Mouse (Mus musculus): ENCODE measurements around the gene Rptor. TPM values are rescaled to one million over a fixed set of nuclear protein-coding genes. Genes with fewer than 3 reads are reported as not detected.

Gene Rptor
- polyA plus RNA-seq, 1 experiment from 2014 or later, result 11.3 TPM

- H3K27ac ChIP-seq (ENCODE audit: low read length), result peak overlapping the region; percentile 34; the same call in 1 of the 2 replicates
- 0 out of 2 replicates have a peak, but pooled peaks have one; percentile 49 for ATAC-seq
These were observed 83.4 kb downstream of the Rptor start for GRCm38 (mm10) chr11:119685910-119686659.

GRCm38 (mm10) chr11:119687316-119687715 lies 84.6 kb downstream of the Rptor start:
- 84% methylated on average over 3 of the region's 3 CpGs for WGBS
- Histone ChIP-seq H3K4me3 (replicated peaks; ENCODE audit: low read length) (no peak overlapping the region), H3K27me3 (replicated peaks; ENCODE audit: control insufficient read depth, insufficient read depth, low read length) (no peaks in the 10 kb centered on the region), H3K9ac (replicated peaks; ENCODE audit: low read depth, low read length) (no peak overlapping the region), H3K9me3 (ENCODE audit: control insufficient read depth, low read length) (no peaks in the 10 kb centered on the region), H3K4me2 (ENCODE audit: low read length) (no peak overlapping the region), H3K36me3 (ENCODE audit: control insufficient read depth, insufficient read depth) (no peaks in the 10 kb centered on the region), H3K4me1 (replicated peaks; ENCODE audit: control insufficient read depth, insufficient read depth, low read length) (peaks cover 16% of the 10 kb centered on the region), H3K27ac (ENCODE audit: low read length) (no peak overlapping the region)
- ATAC-seq, result no peak

More at GRCm38 (mm10) chr11:119685910-119686659, 83.4 kb downstream of the Rptor start:
- no peak overlapping the region for H3K4me3 ChIP-seq (replicated peaks; ENCODE audit: low read length)
- no peaks in the 10 kb centered on the region for H3K27me3 ChIP-seq (replicated peaks; ENCODE audit: control insufficient read depth, insufficient read depth, low read length)
- H3K9me3 ChIP-seq (ENCODE audit: control insufficient read depth, low read length), result no peaks in the 10 kb centered on the region
- 48% methylated on average over 2 of the region's 2 CpGs for WGBS
- H3K9ac ChIP-seq (replicated peaks; ENCODE audit: low read depth, low read length), result no peak overlapping the region
- no peak overlapping the region for H3K4me2 ChIP-seq (ENCODE audit: low read length)
- no peaks in the 10 kb centered on the region for H3K36me3 ChIP-seq (ENCODE audit: control insufficient read depth, insufficient read depth)
- H3K4me1 ChIP-seq (replicated peaks; ENCODE audit: control insufficient read depth, insufficient read depth, low read length), result peaks cover 16% of the 10 kb centered on the region

GRCm38 (mm10) chr11:119687966-119688365 lies 85.3 kb downstream of the Rptor start:
- H3K9me3 ChIP-seq (ENCODE audit: control insufficient read depth, low read length), result no peaks in the 10 kb centered on the region
- H3K4me1 ChIP-seq (replicated peaks; ENCODE audit: control insufficient read depth, insufficient read depth, low read length), result peaks cover 16% of the 10 kb centered on the region
- no peaks in the 10 kb centered on the region for H3K36me3 ChIP-seq (ENCODE audit: control insufficient read depth, insufficient read depth)
- H3K9ac ChIP-seq (replicated peaks; ENCODE audit: low read depth, low read length), result no peak overlapping the region
- H3K27me3 ChIP-seq (replicated peaks; ENCODE audit: control insufficient read depth, insufficient read depth, low read length), result no peaks in the 10 kb centered on the region
- no peak overlapping the region for H3K27ac ChIP-seq (ENCODE audit: low read length)
- no peak overlapping the region for H3K4me3 ChIP-seq (replicated peaks; ENCODE audit: low read length)
- ATAC-seq, result no peak
- no peak overlapping the region for H3K4me2 ChIP-seq (ENCODE audit: low read length)

- peaks cover 20% of the 10 kb centered on the region for H3K4me1 ChIP-seq (replicated peaks; ENCODE audit: control insufficient read depth, insufficient read depth, low read length)
- H3K4me2 ChIP-seq (ENCODE audit: low read length), result no peak overlapping the region
- no peak overlapping the region for H3K4me3 ChIP-seq (replicated peaks; ENCODE audit: low read length)
- H3K27ac ChIP-seq (ENCODE audit: low read length), result no peak overlapping the region
- H3K9ac ChIP-seq (replicated peaks; ENCODE audit: low read depth, low read length), result no peak overlapping the region
- H3K9me3 ChIP-seq (ENCODE audit: control insufficient read depth, low read length), result no peaks in the 10 kb centered on the region
- no peak for ATAC-seq
- no peaks in the 10 kb centered on the region for H3K36me3 ChIP-seq (ENCODE audit: control insufficient read depth, insufficient read depth)
- H3K27me3 ChIP-seq (replicated peaks; ENCODE audit: control insufficient read depth, insufficient read depth, low read length), result no peaks in the 10 kb centered on the region
- WGBS, result 85% methylated on average over 3 of the region's 3 CpGs
These were observed 87.2 kb downstream of the Rptor start for GRCm38 (mm10) chr11:119689936-119690335.

GRCm38 (mm10) chr11:119692196-119692910 lies 89.6 kb downstream of the Rptor start:
- Histone ChIP-seq H3K4me2 (ENCODE audit: low read length) (no peak overlapping the region), H3K36me3 (ENCODE audit: control insufficient read depth, insufficient read depth) (no peaks in the 10 kb centered on the region), H3K9ac (replicated peaks; ENCODE audit: low read depth, low read length) (no peak overlapping the region), H3K4me1 (replicated peaks; ENCODE audit: control insufficient read depth, insufficient read depth, low read length) (peaks cover 5% of the 10 kb centered on the region; the same call in 1 of the 2 replicates), H3K27ac (ENCODE audit: low read length) (no peak overlapping the region), H3K4me3 (replicated peaks; ENCODE audit: low read length) (no peak overlapping the region), H3K27me3 (replicated peaks; ENCODE audit: control insufficient read depth, insufficient read depth, low read length) (no peaks in the 10 kb centered on the region), H3K9me3 (ENCODE audit: control insufficient read depth, low read length) (no peaks in the 10 kb centered on the region)
- 87% methylated on average over 6 of the region's 6 CpGs for WGBS
- ATAC-seq, result no peak

- Histone ChIP-seq H3K9ac (replicated peaks; ENCODE audit: low read depth, low read length) (no peak overlapping the region), H3K4me1 (replicated peaks; ENCODE audit: control insufficient read depth, insufficient read depth, low read length) (peaks cover 5% of the 10 kb centered on the region; the same call in 1 of the 2 replicates), H3K27me3 (replicated peaks; ENCODE audit: control insufficient read depth, insufficient read depth, low read length) (no peaks in the 10 kb centered on the region), H3K36me3 (ENCODE audit: control insufficient read depth, insufficient read depth) (no peaks in the 10 kb centered on the region), H3K4me2 (ENCODE audit: low read length) (no peak overlapping the region), H3K4me3 (replicated peaks; ENCODE audit: low read length) (no peak overlapping the region), H3K27ac (ENCODE audit: low read length) (no peak overlapping the region), H3K9me3 (ENCODE audit: control insufficient read depth, low read length) (no peaks in the 10 kb centered on the region)
- WGBS, result 38% methylated on average over 1 of the region's 1 CpGs
- ATAC-seq, result no peak
These were observed 90.2 kb downstream of the Rptor start for GRCm38 (mm10) chr11:119692911-119693261.

- H3K4me1 ChIP-seq (replicated peaks; ENCODE audit: control insufficient read depth, insufficient read depth, low read length), result peaks cover 5% of the 10 kb centered on the region; the same call in 1 of the 2 replicates
- H3K27me3 ChIP-seq (replicated peaks; ENCODE audit: control insufficient read depth, insufficient read depth, low read length), result no peaks in the 10 kb centered on the region
- no peaks in the 10 kb centered on the region for H3K36me3 ChIP-seq (ENCODE audit: control insufficient read depth, insufficient read depth)
- 76% methylated on average over 10 of the region's 10 CpGs for WGBS
- no peak overlapping the region; the same call in 1 of the 2 replicates for H3K4me2 ChIP-seq (ENCODE audit: low read length)
- no peaks in the 10 kb centered on the region for H3K9me3 ChIP-seq (ENCODE audit: control insufficient read depth, low read length)
- no peak for ATAC-seq
- H3K4me3 ChIP-seq (replicated peaks; ENCODE audit: low read length), result no peak overlapping the region
- no peak overlapping the region for H3K9ac ChIP-seq (replicated peaks; ENCODE audit: low read depth, low read length)
- H3K27ac ChIP-seq (ENCODE audit: low read length), result no peak overlapping the region
These were observed 91.6 kb downstream of the Rptor start for GRCm38 (mm10) chr11:119694146-119694860.

GRCm38 (mm10) chr11:119696401-119696800 lies 93.7 kb downstream of the Rptor start:
- WGBS, result 84% methylated on average over 2 of the region's 2 CpGs
- peaks cover 5% of the 10 kb centered on the region; the same call in 1 of the 2 replicates for H3K4me1 ChIP-seq (replicated peaks; ENCODE audit: control insufficient read depth, insufficient read depth, low read length)
- H3K9me3 ChIP-seq (ENCODE audit: control insufficient read depth, low read length), result no peaks in the 10 kb centered on the region
- no peak overlapping the region for H3K4me2 ChIP-seq (ENCODE audit: low read length)
- no peak for ATAC-seq
- H3K4me3 ChIP-seq (replicated peaks; ENCODE audit: low read length), result no peak overlapping the region
- H3K27me3 ChIP-seq (replicated peaks; ENCODE audit: control insufficient read depth, insufficient read depth, low read length), result no peaks in the 10 kb centered on the region
- H3K9ac ChIP-seq (replicated peaks; ENCODE audit: low read depth, low read length), result no peak overlapping the region
- H3K36me3 ChIP-seq (ENCODE audit: control insufficient read depth, insufficient read depth), result no peaks in the 10 kb centered on the region
- no peak overlapping the region for H3K27ac ChIP-seq (ENCODE audit: low read length)
